Comparison of ENCODE assay signal across 24 mouse cellular contexts in genomic region chr2:100306516-100306915, GRCm38 (mm10).
DNase-seq lines count a peak whose midpoint lies in the region; ATAC-seq and TF ChIP-seq lines count a peak whose summit lies in the region.
"Had no signal": no experiment of that assay in that cellular context is flagged by ENCODE, and none has a peak within 500 bp of the region (broad histone marks: within the 10 kb centered on the region; RNA-seq: fewer than 3 reads in every experiment).

No protein-coding gene starts in this region.

- peak; percentile 7 to 10 for DNase-seq in cerebellum, postnatal 36 days
- no peak for DNase-seq in cerebellum, adult 8-10 months
- no peak for DNase-seq in kidney, adult 8-10 months
- no peak for DNase-seq in limb, embryonic 14.5 days (ENCODE audit: low spot score)
- no peak for DNase-seq in limb, embryonic 10.5 days (ENCODE audit: low spot score)
- DNase-seq: adrenal gland, adult 2 months; B cell, adult 2 months; forebrain, postnatal 0 days; gastrocnemius, postnatal 10 days; lung, embryonic 14.5 days; lung, postnatal 14 days; retina, postnatal 1 day; right cerebral cortex, postnatal 14 days had no signal

- peak; percentile 39; the same call in 1 of the 2 replicates for ATAC-seq in kidney, embryonic 16.5 days (ENCODE audit: low FRiP score, low TSS enrichment)
- peak; percentile 26; the same call in 1 of the 2 replicates for ATAC-seq in limb, embryonic 14.5 days (ENCODE audit: low FRiP score, low read depth)
- ATAC-seq: activated CD4-positive, CD25-positive, alpha-beta regulatory T cell, adult 4 months; forebrain, postnatal 0 days; hindbrain, embryonic 16.5 days; midbrain, embryonic 15.5 days had no signal

- H3K36me3 ChIP-seq in kidney, embryonic 16.5 days (ENCODE audit: insufficient read depth, low read length): no peaks in the 10 kb centered on the region
- no peaks in the 10 kb centered on the region for H3K36me3 ChIP-seq in limb, embryonic 14.5 days (ENCODE audit: control insufficient read depth, insufficient read depth, low read length)
- no peaks in the 10 kb centered on the region for H3K36me3 ChIP-seq in limb, embryonic 10.5 days
- H3K36me3 ChIP-seq: embryonic facial prominence, embryonic 15.5 days; forebrain, embryonic 12.5 days; heart, embryonic 10.5 days; heart, embryonic 15.5 days; liver, embryonic 15.5 days; midbrain, embryonic 10.5 days; midbrain, embryonic 15.5 days; neural tube, embryonic 15.5 days had no signal

- no peak overlapping the region for H3K27ac ChIP-seq in kidney, embryonic 16.5 days (ENCODE audit: low read length)
- no peak overlapping the region for H3K27ac ChIP-seq in limb, embryonic 14.5 days (replicated peaks; ENCODE audit: low read depth, low read length)
- H3K27ac ChIP-seq in limb, embryonic 10.5 days: no peak overlapping the region
- H3K27ac ChIP-seq: embryonic facial prominence, embryonic 15.5 days; forebrain, embryonic 12.5 days; heart, embryonic 10.5 days; heart, embryonic 15.5 days; liver, embryonic 15.5 days; midbrain, embryonic 10.5 days; midbrain, embryonic 15.5 days; neural tube, embryonic 15.5 days had no signal

- H3K9me3 ChIP-seq in kidney, embryonic 16.5 days (ENCODE audit: low read length): no peaks in the 10 kb centered on the region
- H3K9me3 ChIP-seq in limb, embryonic 14.5 days (ENCODE audit: control insufficient read depth, low read length): no peaks in the 10 kb centered on the region
- H3K9me3 ChIP-seq in limb, embryonic 10.5 days (replicated peaks): no peaks in the 10 kb centered on the region
- H3K9me3 ChIP-seq: embryonic facial prominence, embryonic 15.5 days; forebrain, embryonic 12.5 days; heart, embryonic 10.5 days; heart, embryonic 15.5 days; liver, embryonic 15.5 days; midbrain, embryonic 10.5 days; midbrain, embryonic 15.5 days; neural tube, embryonic 15.5 days had no signal

- H3K9ac ChIP-seq in kidney, embryonic 16.5 days (replicated peaks; ENCODE audit: low read length): no peak overlapping the region
- H3K9ac ChIP-seq in limb, embryonic 14.5 days (ENCODE audit: low read depth, low read length, severe bottlenecking): no peak overlapping the region
- H3K9ac ChIP-seq: embryonic facial prominence, embryonic 15.5 days; forebrain, embryonic 12.5 days; forebrain, postnatal 0 days; heart, embryonic 15.5 days; liver, embryonic 15.5 days; lung, embryonic 14.5 days; midbrain, embryonic 15.5 days; neural tube, embryonic 15.5 days had no signal

- 53% methylated on average over 7 of the region's 7 CpGs for WGBS in kidney, embryonic 16.5 days
- 74% methylated on average over 7 of the region's 7 CpGs for WGBS in limb, embryonic 14.5 days
- 80% methylated on average over 7 of the region's 7 CpGs for WGBS in limb, embryonic 10.5 days

- H3K4me1 ChIP-seq in kidney, embryonic 16.5 days (ENCODE audit: insufficient read depth, low read length): no peaks in the 10 kb centered on the region
- no peaks in the 10 kb centered on the region for H3K4me1 ChIP-seq in limb, embryonic 14.5 days (ENCODE audit: control insufficient read depth, insufficient read depth, low read length)
- H3K4me1 ChIP-seq in limb, embryonic 10.5 days: no peaks in the 10 kb centered on the region
- H3K4me1 ChIP-seq: embryonic facial prominence, embryonic 15.5 days; forebrain, embryonic 12.5 days; heart, embryonic 10.5 days; heart, embryonic 15.5 days; liver, embryonic 15.5 days; midbrain, embryonic 10.5 days; midbrain, embryonic 15.5 days; neural tube, embryonic 15.5 days had no signal

- H3K27me3 ChIP-seq in kidney, embryonic 16.5 days (ENCODE audit: insufficient read depth, low read length): no peaks in the 10 kb centered on the region
- no peaks in the 10 kb centered on the region for H3K27me3 ChIP-seq in limb, embryonic 14.5 days (ENCODE audit: control insufficient read depth, insufficient read depth, low read length)
- no peaks in the 10 kb centered on the region for H3K27me3 ChIP-seq in limb, embryonic 10.5 days (ENCODE audit: low read depth, poor library complexity, severe bottlenecking)
- H3K27me3 ChIP-seq: embryonic facial prominence, embryonic 15.5 days; forebrain, embryonic 12.5 days; heart, embryonic 15.5 days; liver, embryonic 15.5 days; midbrain, embryonic 15.5 days; neural tube, embryonic 15.5 days had no signal

- no peak for TF ChIP-seq POLR2A in limb, embryonic 14.5 days (IDR thresholded peaks at IDR 0.05; ENCODE audit: borderline replicate concordance, extremely low read depth, insufficient read depth, insufficient read length)

- H3K4me2 ChIP-seq in kidney, embryonic 16.5 days (replicated peaks; ENCODE audit: low read depth, low read length): no peak overlapping the region
- H3K4me2 ChIP-seq in limb, embryonic 14.5 days (replicated peaks; ENCODE audit: low read depth, low read length, severe bottlenecking): no peak overlapping the region
- H3K4me2 ChIP-seq: embryonic facial prominence, embryonic 15.5 days; forebrain, embryonic 12.5 days; heart, embryonic 15.5 days; liver, embryonic 15.5 days; lung, embryonic 14.5 days; midbrain, embryonic 15.5 days; neural tube, embryonic 15.5 days had no signal

- H3K4me3 ChIP-seq in kidney, embryonic 16.5 days (ENCODE audit: low read length): no peak overlapping the region
- H3K4me3 ChIP-seq in limb, embryonic 14.5 days (replicated peaks; ENCODE audit: low read length): no peak overlapping the region
- H3K4me3 ChIP-seq in limb, embryonic 10.5 days: no peak overlapping the region
- H3K4me3 ChIP-seq: embryonic facial prominence, embryonic 15.5 days; forebrain, embryonic 12.5 days; heart, embryonic 10.5 days; heart, embryonic 15.5 days; liver, embryonic 15.5 days; midbrain, embryonic 10.5 days; midbrain, embryonic 15.5 days; neural tube, embryonic 15.5 days had no signal

Comparison
In these comparisons a context has a peak if more than half of its experiments do, and no peak if none do; other contexts are left out.
1. DNase-seq: peak in cerebellum, postnatal 36 days (2 of 2); none in cerebellum, adult 8-10 months (single experiment), kidney, adult 8-10 months (0 of 2), limb, embryonic 14.5 days (single experiment) and limb, embryonic 10.5 days (single experiment).